Mouse (Mus musculus) neural tube, embryonic 15.5 days (tissue): ENCODE results near the gene Furin. TPM values are rescaled to one million over a fixed set of nuclear protein-coding genes. Genes with fewer than 3 reads are reported as not detected.

ENCODE experiments used
- ATAC-seq: fragments of 200-750 bp; cut with Nextera tagmentation; 2 replicates; pipeline ENCODE4 v1.8.0; 2017; ENCODE audit warnings: mild to moderate bottlenecking, moderate TSS enrichment, moderate library complexity; ENCODE audit not compliant: low FRiP score
- H3K27ac ChIP-seq: fragments of 300-500 bp; sonication (generic); replicated peaks from 2 replicates; pipeline ENCODE4 v1.5.1; 2015; ENCODE audit warnings: mild to moderate bottlenecking, inconsistent platforms
- H3K27me3 ChIP-seq: fragments of 300-500 bp; sonication (generic); replicated peaks from 2 replicates; pipeline ENCODE4 v1.6.1; 2015; ENCODE audit warnings: inconsistent platforms
- H3K36me3 ChIP-seq: fragments of 300-500 bp; sonication (generic); 2 replicates; pipeline ENCODE4 v1.6.1; 2015; ENCODE audit warnings: inconsistent platforms
- H3K4me1 ChIP-seq: fragments of 300-500 bp; sonication (generic); 2 replicates; pipeline ENCODE4 v1.6.1; 2015; ENCODE audit warnings: inconsistent platforms
- H3K4me2 ChIP-seq: fragments of 300-500 bp; sonication (generic); 2 replicates; pipeline ENCODE4 v1.6.1; 2015; ENCODE audit warnings: inconsistent platforms, mild to moderate bottlenecking, moderate library complexity
- H3K4me3 ChIP-seq: fragments of 300-500 bp; sonication (generic); replicated peaks from 2 replicates; pipeline ENCODE4 v1.5.1; 2015; ENCODE audit warnings: mild to moderate bottlenecking, inconsistent platforms
- H3K9ac ChIP-seq: fragments of 300-500 bp; sonication (generic); replicated peaks from 2 replicates; pipeline ENCODE4 v1.6.1; 2015; ENCODE audit warnings: mild to moderate bottlenecking, inconsistent platforms
- H3K9me3 ChIP-seq: fragments of 300-500 bp; sonication (generic); replicated peaks from 2 replicates; pipeline ENCODE4 v1.6.1; 2016; ENCODE audit warnings: inconsistent platforms
- WGBS: fragments of 180-500 bp; shearing (Covaris S2); methylation state at CpG from one replicate; pipeline ENCODE4 v1.1.7; 2015; ENCODE audit warnings: mixed read lengths; 5-methylcytosine and 5-hydroxymethylcytosine counted together
- polyA plus RNA-seq: library from polyadenylated mRNA; unstranded; fragments of >200 nt; fragmentation: Nextera tagmentation; extraction: Ambion mirVana; gene quantifications from 2 replicates; pipeline ENCODE4 v1.2.1, GENCODE M21; 2015

The Furin gene
- polyA plus RNA-seq, 1 experiment from 2014 or later = 5.6 TPM

GRCm38 (mm10) chr7:80444401-80445249, 39.4 kb upstream of the Furin start:
- Histone ChIP-seq H3K4me2 (no peak overlapping the region), H3K36me3 (no peaks in the 10 kb centered on the region), H3K9me3 (no peaks in the 10 kb centered on the region), H3K27ac (no peak overlapping the region), H3K27me3 (no peaks in the 10 kb centered on the region), H3K4me3 (no peak overlapping the region), H3K9ac (no peak overlapping the region), H3K4me1 (no peaks in the 10 kb centered on the region)
- 73% methylated on average over 17 of the region's 17 CpGs for WGBS
- ATAC-seq = no peak

- no peak overlapping the region for H3K27ac ChIP-seq
- H3K4me3 ChIP-seq = no peak overlapping the region
- no peaks in the 10 kb centered on the region for H3K36me3 ChIP-seq
- H3K9me3 ChIP-seq = no peaks in the 10 kb centered on the region
- H3K9ac ChIP-seq = no peak overlapping the region
- peaks cover 6% of the 10 kb centered on the region; the same call in 1 of the 2 replicates for H3K4me1 ChIP-seq
- H3K27me3 ChIP-seq = no peaks in the 10 kb centered on the region
- 72% methylated on average over 3 of the region's 3 CpGs for WGBS
- H3K4me2 ChIP-seq = no peak overlapping the region
- no peak for ATAC-seq
These were observed 37.9 kb upstream of the Furin start for GRCm38 (mm10) chr7:80443124-80443523.

GRCm38 (mm10) chr7:80441986-80442904, 37.0 kb upstream of the Furin start:
- H3K9me3 ChIP-seq = no peaks in the 10 kb centered on the region
- H3K27ac ChIP-seq = no peak overlapping the region
- 49% methylated on average over 11 of the region's 11 CpGs for WGBS
- ATAC-seq = no peak
- H3K4me1 ChIP-seq = peaks cover 6% of the 10 kb centered on the region; the same call in 1 of the 2 replicates
- no peaks in the 10 kb centered on the region for H3K27me3 ChIP-seq
- H3K36me3 ChIP-seq = no peaks in the 10 kb centered on the region
- no peak overlapping the region for H3K9ac ChIP-seq
- no peak overlapping the region for H3K4me3 ChIP-seq
- H3K4me2 ChIP-seq = no peak overlapping the region

- Histone ChIP-seq H3K27me3 (no peaks in the 10 kb centered on the region), H3K9me3 (no peaks in the 10 kb centered on the region), H3K27ac (no peak overlapping the region), H3K4me3 (no peak overlapping the region), H3K4me2 (no peak overlapping the region), H3K36me3 (no peaks in the 10 kb centered on the region), H3K4me1 (peaks cover 6% of the 10 kb centered on the region; the same call in 1 of the 2 replicates), H3K9ac (no peak overlapping the region)
- 61% methylated on average over 4 of the region's 4 CpGs for WGBS
- no peak for ATAC-seq
These were observed 35.4 kb upstream of the Furin start for GRCm38 (mm10) chr7:80440685-80441084.

- Histone ChIP-seq H3K9me3 (no peaks in the 10 kb centered on the region), H3K4me2 (no peak overlapping the region), H3K36me3 (no peaks in the 10 kb centered on the region), H3K4me3 (no peak overlapping the region), H3K4me1 (peaks cover 6% of the 10 kb centered on the region; the same call in 1 of the 2 replicates), H3K9ac (no peak overlapping the region), H3K27me3 (no peaks in the 10 kb centered on the region), H3K27ac (no peak overlapping the region)
- WGBS = 72% methylated on average over 10 of the region's 10 CpGs
- ATAC-seq = no peak
These were observed 34.7 kb upstream of the Furin start for GRCm38 (mm10) chr7:80439789-80440488.

GRCm38 (mm10) chr7:80439032-80439760, 34.0 kb upstream of the Furin start:
- no peak for ATAC-seq
- Histone ChIP-seq H3K27ac (no peak overlapping the region), H3K9ac (no peak overlapping the region), H3K27me3 (no peaks in the 10 kb centered on the region), H3K4me1 (peaks cover 6% of the 10 kb centered on the region; the same call in 1 of the 2 replicates), H3K4me2 (peak overlapping the region; percentile 19; the same call in 1 of the 2 replicates), H3K36me3 (no peaks in the 10 kb centered on the region), H3K4me3 (no peak overlapping the region), H3K9me3 (no peaks in the 10 kb centered on the region)
- 32% methylated on average over 15 of the region's 15 CpGs for WGBS

GRCm38 (mm10) chr7:80436571-80436970, 31.3 kb upstream of the Furin start:
- Histone ChIP-seq H3K9ac (no peak overlapping the region), H3K9me3 (no peaks in the 10 kb centered on the region), H3K36me3 (no peaks in the 10 kb centered on the region), H3K27me3 (no peaks in the 10 kb centered on the region), H3K4me1 (peaks cover 6% of the 10 kb centered on the region; the same call in 1 of the 2 replicates), H3K27ac (no peak overlapping the region), H3K4me2 (no peak overlapping the region), H3K4me3 (no peak overlapping the region)
- WGBS = 89% methylated on average over 7 of the region's 7 CpGs
- ATAC-seq = no peak

GRCm38 (mm10) chr7:80435594-80435993, 30.4 kb upstream of the Furin start:
- no peak overlapping the region for H3K9ac ChIP-seq
- 85% methylated on average over 3 of the region's 3 CpGs for WGBS
- no peak for ATAC-seq

GRCm38 (mm10) chr7:80429661-80430060, 24.4 kb upstream of the Furin start:
- Histone ChIP-seq H3K9ac (no peak overlapping the region), H3K27me3 (no peaks in the 10 kb centered on the region), H3K36me3 (no peaks in the 10 kb centered on the region), H3K4me3 (no peak overlapping the region), H3K27ac (no peak overlapping the region), H3K4me1 (no peaks in the 10 kb centered on the region), H3K9me3 (no peaks in the 10 kb centered on the region), H3K4me2 (no peak overlapping the region)
- WGBS = 90% methylated on average over 12 of the region's 12 CpGs
- no peak for ATAC-seq

More at GRCm38 (mm10) chr7:80435594-80435993, 30.4 kb upstream of the Furin start:
- Histone ChIP-seq H3K4me3 (no peak overlapping the region), H3K9me3 (no peaks in the 10 kb centered on the region), H3K4me1 (peaks cover 6% of the 10 kb centered on the region; the same call in 1 of the 2 replicates), H3K4me2 (no peak overlapping the region), H3K36me3 (no peaks in the 10 kb centered on the region), H3K27me3 (no peaks in the 10 kb centered on the region), H3K27ac (no peak overlapping the region)

- Histone ChIP-seq H3K9ac (no peak overlapping the region), H3K27ac (no peak overlapping the region), H3K4me3 (no peak overlapping the region), H3K27me3 (no peaks in the 10 kb centered on the region), H3K4me1 (peaks cover 4% of the 10 kb centered on the region; the same call in 1 of the 2 replicates), H3K36me3 (no peaks in the 10 kb centered on the region), H3K4me2 (no peak overlapping the region), H3K9me3 (no peaks in the 10 kb centered on the region)
- WGBS = 82% methylated on average over 5 of the region's 5 CpGs
- no peak for ATAC-seq
These were observed 22.5 kb upstream of the Furin start for GRCm38 (mm10) chr7:80427730-80428129.
